Mouse (Mus musculus) forebrain, embryonic 14.5 days (tissue): ENCODE results near the gene Clip2. TPM values are rescaled to one million over a fixed set of nuclear protein-coding genes. Genes with fewer than 3 reads are reported as not detected.

Experiments used
- ATAC-seq: fragments of 200-750 bp; cut with Nextera tagmentation; 2 replicates; pipeline ENCODE4 v1.8.0; 2017; ENCODE audit warnings: mild to moderate bottlenecking, moderate library complexity
- DNase-seq: peaks from one replicate; pipeline ENCODE4 v3.0.0-alpha.2; 2015; ENCODE audit warnings: low spot score
- H3K27ac ChIP-seq: fragments of 300-500 bp; sonication (generic); 2 replicates; pipeline ENCODE4 v1.5.1; 2014; ENCODE audit warnings: low read depth, mild to moderate bottlenecking, control low read depth, low read length, moderate library complexity
- H3K27me3 ChIP-seq: fragments of 300-500 bp; sonication (generic); replicated peaks from 2 replicates; pipeline ENCODE4 v1.6.1; 2014; ENCODE audit warnings: low read length, control low read depth, mixed read lengths; ENCODE audit not compliant: control insufficient read depth, insufficient read depth
- H3K36me3 ChIP-seq: fragments of 300-500 bp; sonication (generic); 2 replicates; pipeline ENCODE4 v1.6.1; 2014; ENCODE audit warnings: low read length, control low read depth; ENCODE audit not compliant: control insufficient read depth, insufficient read depth
- H3K4me1 ChIP-seq: fragments of 300-500 bp; sonication (generic); 2 replicates; pipeline ENCODE4 v1.6.1; 2014; ENCODE audit warnings: antibody characterized with exemption, low read length, control low read depth; ENCODE audit not compliant: control insufficient read depth, insufficient read depth
- H3K4me2 ChIP-seq: fragments of 300-500 bp; sonication (generic); 2 replicates; pipeline ENCODE4 v1.6.1; 2014; ENCODE audit warnings: mild to moderate bottlenecking, control low read depth, low read length
- H3K4me3 ChIP-seq: fragments of 300-500 bp; sonication (generic); 2 replicates; pipeline ENCODE4 v1.5.1; 2014; ENCODE audit warnings: low read depth, low read length, control low read depth
- H3K9ac ChIP-seq: fragments of 300-500 bp; sonication (generic); 2 replicates; pipeline ENCODE4 v1.6.1; 2014; ENCODE audit warnings: mild to moderate bottlenecking, low read length, control low read depth, moderate library complexity
- H3K9me3 ChIP-seq: fragments of 300-500 bp; sonication (generic); replicated peaks from 2 replicates; pipeline ENCODE4 v1.6.1; 2016; ENCODE audit warnings: low read length, control low read depth, mixed read lengths; ENCODE audit not compliant: control insufficient read depth
- WGBS: fragments of 180-500 bp; shearing (Covaris S2); extraction: QIAGEN DNeasy Blood & Tissue Kit; methylation state at CpG from one replicate; pipeline ENCODE4 v1.1.7; 2014; 5-methylcytosine and 5-hydroxymethylcytosine counted together
- polyA plus RNA-seq: library from polyadenylated mRNA; unstranded; fragments of >200 nt; fragmentation: Nextera tagmentation; extraction: Ambion mirVana; gene quantifications from 2 replicates; pipeline ENCODE4 v1.2.1, GENCODE M21; 2014

The Clip2 gene
- polyA plus RNA-seq, 1 experiment from 2014 or later, result 11.1 TPM

DNA sequence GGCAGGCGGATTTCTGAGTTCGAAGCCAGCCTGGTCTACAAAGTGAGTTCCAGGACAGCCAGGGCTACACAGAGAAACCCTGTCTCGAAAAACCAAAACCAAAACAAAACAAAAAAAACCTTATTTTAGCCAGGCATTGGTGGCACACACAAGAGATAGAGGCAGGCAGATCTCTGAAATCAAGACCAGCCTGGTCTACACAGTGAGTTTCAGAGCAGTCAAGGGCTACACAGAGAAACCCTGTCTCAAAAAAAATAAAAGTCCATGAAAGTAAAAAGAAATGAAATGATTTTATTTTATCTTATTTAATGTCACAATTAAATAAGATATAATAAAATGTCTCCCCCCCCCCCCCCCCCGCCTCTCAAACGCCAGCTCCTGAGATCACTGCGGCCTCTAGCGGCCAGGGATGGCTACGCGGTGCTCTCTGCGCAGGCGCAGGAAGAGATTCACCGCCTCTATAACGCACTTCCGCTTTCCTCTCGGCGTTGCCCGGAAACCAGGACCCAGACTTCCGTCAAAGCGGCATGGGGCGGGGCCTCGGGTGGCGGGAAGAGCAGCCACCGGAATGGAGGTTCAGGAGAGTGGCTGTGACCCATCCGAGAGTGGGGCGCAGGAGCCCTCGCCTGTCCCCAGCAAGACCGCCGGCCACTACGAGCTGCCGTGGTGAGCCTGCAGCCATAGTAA, 30.1 kb upstream of the Clip2 start:
- peaks cover 3% of the 10 kb centered on the region; the same call in 1 of the 2 replicates for H3K36me3 ChIP-seq
- H3K4me2 ChIP-seq, result peak overlapping the region; percentile 80
- no peak overlapping the region for H3K27ac ChIP-seq
- H3K27me3 ChIP-seq, result no peaks in the 10 kb centered on the region
- 5% methylated on average over 27 of the region's 30 CpGs for WGBS
- H3K4me1 ChIP-seq, result peaks cover 11% of the 10 kb centered on the region; the same call in 1 of the 2 replicates
- ATAC-seq, result peak; percentile 98
- H3K9me3 ChIP-seq, result no peaks in the 10 kb centered on the region
- H3K4me3 ChIP-seq, result peak overlapping the region; percentile 79
- H3K9ac ChIP-seq, result peak overlapping the region; percentile 85
- DNase-seq, result peak; percentile 99

DNA sequence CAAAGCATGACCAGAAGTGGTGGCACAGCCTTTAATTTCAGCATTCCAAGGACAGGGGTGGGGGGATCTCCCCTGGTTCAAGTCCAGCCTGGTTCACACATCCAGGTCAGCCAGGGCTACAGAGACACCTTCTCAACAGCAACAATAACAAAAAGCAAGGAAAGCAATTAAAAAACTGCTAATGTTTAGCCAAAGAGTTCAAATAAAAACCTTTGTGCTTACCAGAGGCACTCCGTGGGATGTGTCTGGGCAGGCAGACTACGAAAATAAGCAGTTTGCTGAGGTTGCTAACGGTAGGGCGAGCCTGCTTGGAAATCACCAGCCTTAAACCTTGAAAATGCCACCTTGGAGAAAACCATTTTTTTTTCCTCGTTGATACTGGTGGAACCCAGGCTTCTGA, 28.9 kb upstream of the Clip2 start, which contains the start of gene Rfc2:
Rfc2 (plus strand) TSS at position 221 of the 400 bp plus-strand sequence.
- no peaks in the 10 kb centered on the region for H3K27me3 ChIP-seq
- 81% methylated on average over 5 of the region's 5 CpGs for WGBS
- DNase-seq (no peak), ATAC-seq (no peak)
- H3K4me3 ChIP-seq, result no peak within 1 kb of the TSS
- H3K36me3 ChIP-seq, result no peaks in the 10 kb centered on the region
- H3K9me3 ChIP-seq, result no peaks in the 10 kb centered on the region
- no peak within 1 kb of the TSS for H3K4me2 ChIP-seq
- H3K4me1 ChIP-seq, result peaks cover 11% of the 10 kb centered on the region; the same call in 1 of the 2 replicates
- no peak within 1 kb of the TSS for H3K27ac ChIP-seq
- no peak within 1 kb of the TSS for H3K9ac ChIP-seq

- DNase-seq, result no peak
- no peak overlapping the region for H3K27ac ChIP-seq
- ATAC-seq, result no peak
- no peak overlapping the region for H3K4me3 ChIP-seq
- H3K27me3 ChIP-seq, result no peaks in the 10 kb centered on the region
- no peaks in the 10 kb centered on the region for H3K9me3 ChIP-seq
- no peak overlapping the region for H3K4me2 ChIP-seq
- 54% methylated on average over 3 of the region's 3 CpGs for WGBS
- no peak overlapping the region for H3K9ac ChIP-seq
- H3K36me3 ChIP-seq, result no peaks in the 10 kb centered on the region
- peaks cover 10% of the 10 kb centered on the region; the same call in 1 of the 2 replicates for H3K4me1 ChIP-seq
These were observed 26.9 kb upstream of the Clip2 start for GRCm38 (mm10) chr5:134579135-134579534.

DNA sequence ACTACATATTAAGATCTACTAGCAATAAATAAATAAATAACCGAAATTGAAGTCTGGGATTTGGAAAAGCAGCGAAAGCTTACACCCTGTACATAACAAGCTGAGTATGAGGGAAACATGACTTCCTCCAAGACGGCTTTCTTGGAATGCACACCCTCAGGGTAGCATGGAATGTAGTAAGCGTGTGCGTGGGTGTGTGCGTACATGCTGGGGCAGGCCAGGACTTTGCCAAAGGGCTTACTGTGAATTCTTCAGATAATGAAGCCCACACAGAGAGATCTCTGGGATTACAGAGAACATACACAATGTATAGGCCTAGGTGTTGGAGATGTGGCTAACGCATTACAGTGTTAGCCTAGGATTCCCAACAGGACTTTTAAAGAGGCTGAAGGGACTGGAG, 25.3 kb upstream of the Clip2 start:
- Histone ChIP-seq H3K4me3 (no peak overlapping the region), H3K9ac (no peak overlapping the region), H3K4me1 (no peaks in the 10 kb centered on the region), H3K36me3 (no peaks in the 10 kb centered on the region), H3K27ac (no peak overlapping the region), H3K9me3 (no peaks in the 10 kb centered on the region), H3K27me3 (no peaks in the 10 kb centered on the region), H3K4me2 (no peak overlapping the region)
- no peak for DNase-seq
- no peak for ATAC-seq
- WGBS, result 89% methylated on average over 7 of the region's 7 CpGs

- Histone ChIP-seq H3K4me3 (no peak overlapping the region), H3K9me3 (no peaks in the 10 kb centered on the region), H3K27ac (no peak overlapping the region), H3K36me3 (no peaks in the 10 kb centered on the region), H3K4me1 (no peaks in the 10 kb centered on the region), H3K9ac (no peak overlapping the region), H3K27me3 (no peaks in the 10 kb centered on the region), H3K4me2 (no peak overlapping the region)
- no peak for ATAC-seq
- WGBS, result 78% methylated on average over 14 of the region's 14 CpGs
- no peak for DNase-seq
These were observed 24.4 kb upstream of the Clip2 start for GRCm38 (mm10) chr5:134576517-134577220.

- Histone ChIP-seq H3K27ac (no peak overlapping the region), H3K27me3 (no peaks in the 10 kb centered on the region), H3K4me3 (no peak overlapping the region), H3K36me3 (no peaks in the 10 kb centered on the region), H3K4me2 (no peak overlapping the region), H3K9ac (no peak overlapping the region), H3K4me1 (no peaks in the 10 kb centered on the region), H3K9me3 (0 out of 2 replicates have a peak, but pooled peaks cover 1% of the 10 kb centered on the region)
- ATAC-seq, result no peak
- no peak for DNase-seq
- 92% methylated on average over 5 of the region's 5 CpGs for WGBS
These were observed 23.6 kb upstream of the Clip2 start for GRCm38 (mm10) chr5:134575833-134576232.

- no peaks in the 10 kb centered on the region for H3K27me3 ChIP-seq
- DNase-seq (no peak), ATAC-seq (no peak)
- H3K9me3 ChIP-seq, result 0 out of 2 replicates have a peak, but pooled peaks cover 3% of the 10 kb centered on the region
- peak overlapping the region; percentile 43; the same call in 1 of the 2 replicates for H3K9ac ChIP-seq
- WGBS, result 45% methylated on average over 10 of the region's 10 CpGs
- H3K4me3 ChIP-seq, result peak overlapping the region; percentile 28
- no peaks in the 10 kb centered on the region for H3K4me1 ChIP-seq
- no peaks in the 10 kb centered on the region for H3K36me3 ChIP-seq
- no peak overlapping the region for H3K27ac ChIP-seq
- H3K4me2 ChIP-seq, result peak overlapping the region; percentile 59
These were observed 20.4 kb upstream of the Clip2 start for GRCm38 (mm10) chr5:134572508-134573214.

- peak overlapping the region; percentile 28 for H3K4me3 ChIP-seq
- H3K4me2 ChIP-seq, result peak overlapping the region; percentile 59
- H3K36me3 ChIP-seq, result no peaks in the 10 kb centered on the region
- H3K27me3 ChIP-seq, result no peaks in the 10 kb centered on the region
- H3K9me3 ChIP-seq, result 0 out of 2 replicates have a peak, but pooled peaks cover 3% of the 10 kb centered on the region
- H3K27ac ChIP-seq, result peak overlapping the region; percentile 15; the same call in 1 of the 2 replicates
- WGBS, result 1% methylated on average over 23 of the region's 23 CpGs
- peak overlapping the region; percentile 43 for H3K9ac ChIP-seq
- no peaks in the 10 kb centered on the region for H3K4me1 ChIP-seq
- DNase-seq (peak; percentile 90), ATAC-seq (peak; percentile 84)
These were observed 19.7 kb upstream of the Clip2 start for GRCm38 (mm10) chr5:134571730-134572507.
